Mouse (Mus musculus) heart, postnatal 0 days (tissue): ENCODE results near the gene Fcrla.

Experiments used
- CTCF ChIP-seq: IDR thresholded peaks from 2 replicates; pipeline ENCODE4 v1.5.1; 2016; ENCODE audit warnings: antibody characterized with exemption, control low read depth, low read depth
- EP300 ChIP-seq: IDR thresholded peaks from 2 replicates; pipeline ENCODE4 v1.6.1; 2016; ENCODE audit warnings: antibody characterized with exemption, low read depth

DNA sequence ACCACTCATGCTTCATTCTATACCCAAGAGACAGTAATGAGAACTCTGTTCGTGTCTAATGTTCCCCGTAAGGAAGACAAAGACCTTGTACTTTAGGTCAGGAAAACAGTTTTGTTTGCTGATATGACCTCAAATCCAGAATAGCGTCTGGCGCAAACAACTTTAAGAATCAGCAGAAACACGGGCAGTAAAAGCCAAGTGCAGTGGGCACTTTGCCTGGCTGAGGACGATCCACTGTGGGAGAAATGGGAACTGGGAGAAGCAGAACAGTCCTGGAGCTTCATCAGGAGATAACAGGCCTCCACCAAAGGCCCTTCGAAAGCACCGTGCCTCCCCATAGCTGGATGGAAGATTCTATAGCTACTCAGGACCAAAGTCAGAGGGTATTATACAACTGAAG is 46.8 kb upstream of the Fcrla start:
- TF ChIP-seq EP300 (no peak), CTCF (no peak)
